Mouse (Mus musculus) lung, postnatal 14 days (tissue): ENCODE data around the gene Lck.

Experiments used
- DNase-seq: peaks from one replicate; pipeline ENCODE4 v3.0.0; 2021

Gene Lck

GRCm38 (mm10) chr4:129573430-129573829 is at the start of gene Lck:
Gene Lck, minus strand, starts transcription at chr4:129573641.
- no peak for DNase-seq

GRCm38 (mm10) chr4:129622803-129623535 is 49.5 kb upstream of the Lck start:
- no peak for DNase-seq

GRCm38 (mm10) chr4:129622120-129622802 is 48.8 kb upstream of the Lck start:
- DNase-seq, result no peak

- DNase-seq, result peak; percentile 32
Observed at GRCm38 (mm10) chr4:129621283-129621841, 47.9 kb upstream of the Lck start.

- DNase-seq, result no peak
Observed at GRCm38 (mm10) chr4:129620419-129621282, 47.2 kb upstream of the Lck start.

GRCm38 (mm10) chr4:129618786-129619691 is 45.6 kb upstream of the Lck start, which contains the start of gene Iqcc:
Gene Iqcc, minus strand, starts transcription at chr4:129619099.
- peak; percentile 97 for DNase-seq

GRCm38 (mm10) chr4:129618031-129618430 is 44.6 kb upstream of the Lck start:
- DNase-seq, result no peak

GRCm38 (mm10) chr4:129617121-129617641 is 43.7 kb upstream of the Lck start:
- no peak for DNase-seq

- DNase-seq, result no peak
Observed at GRCm38 (mm10) chr4:129616631-129617030, 43.2 kb upstream of the Lck start.

GRCm38 (mm10) chr4:129615801-129616290 is 42.4 kb upstream of the Lck start:
- DNase-seq, result no peak

- peak; percentile 68 for DNase-seq
Observed at GRCm38 (mm10) chr4:129614093-129614492, 40.7 kb upstream of the Lck start, which contains the start of gene Dcdc2b. Gene Dcdc2b, minus strand, starts transcription at chr4:129614257.

- DNase-seq, result no peak
Observed at GRCm38 (mm10) chr4:129610472-129610871, 37.0 kb upstream of the Lck start.

GRCm38 (mm10) chr4:129610026-129610425 is 36.6 kb upstream of the Lck start:
- no peak for DNase-seq

GRCm38 (mm10) chr4:129609139-129609631 is 35.7 kb upstream of the Lck start:
- DNase-seq, result no peak

- DNase-seq, result peak; percentile 88
Observed at GRCm38 (mm10) chr4:129608426-129609025, 35.1 kb upstream of the Lck start.

- peak; percentile 85 for DNase-seq
Observed at GRCm38 (mm10) chr4:129600233-129601158, 27.1 kb upstream of the Lck start, which contains the start of the genes Eif3i and Tmem234. Gene Eif3i, minus strand, starts transcription at chr4:129600648. Gene Tmem234, plus strand, starts transcription at chr4:129600668.

GRCm38 (mm10) chr4:129588865-129589264 is 15.4 kb upstream of the Lck start:
- DNase-seq, result no peak

GRCm38 (mm10) chr4:129586943-129587342 is 13.5 kb upstream of the Lck start:
- no peak for DNase-seq

GRCm38 (mm10) chr4:129585773-129586172 is 12.3 kb upstream of the Lck start:
- DNase-seq, result no peak
